Mouse (Mus musculus): Measurements from ENCODE around the gene Ptprn2.

GRCm38 (mm10) chr12:116896651-116897050, 411.1 kb downstream of the Ptprn2 start:
- TF ChIP-seq CTCF (IDR thresholded peaks at IDR 0.05; ENCODE audit: low read depth, low read length) (no peak), POLR2AphosphoS5 (IDR thresholded peaks at IDR 0.05; ENCODE audit: insufficient replicate concordance, low read depth, low read length) (no peak)
